Mouse (Mus musculus) midbrain, embryonic 14.5 days (tissue): ENCODE results near the gene Csmd2. TPM values are rescaled to one million over a fixed set of nuclear protein-coding genes. Genes with fewer than 3 reads are reported as not detected.

Source experiments
- ATAC-seq: fragments of 200-750 bp; cut with Nextera tagmentation; 2 replicates; pipeline ENCODE4 v1.8.0; 2017; ENCODE audit warnings: moderate number of reproducible peaks, moderate library complexity; ENCODE audit not compliant: low FRiP score, low TSS enrichment
- DNase-seq: peaks from one replicate; pipeline ENCODE4 v3.0.0-alpha.2; 2015
- H3K27ac ChIP-seq: fragments of 300-500 bp; sonication (generic); replicated peaks from 2 replicates; pipeline ENCODE4 v1.5.1; 2014; ENCODE audit warnings: mild to moderate bottlenecking, low read depth, low read length, moderate library complexity
- H3K27me3 ChIP-seq: fragments of 300-500 bp; sonication (generic); 2 replicates; pipeline ENCODE4 v1.6.1; 2014; ENCODE audit warnings: low read length, control low read depth, mixed read lengths; ENCODE audit not compliant: control insufficient read depth, insufficient read depth
- H3K36me3 ChIP-seq: fragments of 300-500 bp; sonication (generic); 2 replicates; pipeline ENCODE4 v1.6.1; 2014; ENCODE audit warnings: low read length, control low read depth; ENCODE audit not compliant: control insufficient read depth, insufficient read depth
- H3K4me1 ChIP-seq: fragments of 300-500 bp; sonication (generic); 2 replicates; pipeline ENCODE4 v1.6.1; 2014; ENCODE audit warnings: mild to moderate bottlenecking, antibody characterized with exemption, low read length, control low read depth; ENCODE audit not compliant: control insufficient read depth, insufficient read depth
- H3K4me2 ChIP-seq: fragments of 300-500 bp; sonication (generic); 2 replicates; pipeline ENCODE4 v1.6.1; 2014; ENCODE audit warnings: mild to moderate bottlenecking, low read length, moderate library complexity
- H3K4me3 ChIP-seq: fragments of 300-500 bp; sonication (generic); replicated peaks from 2 replicates; pipeline ENCODE4 v1.5.1; 2014; ENCODE audit warnings: low read depth, low read length
- H3K9ac ChIP-seq: fragments of 300-500 bp; sonication (generic); replicated peaks from 2 replicates; pipeline ENCODE4 v1.6.1; 2014; ENCODE audit warnings: mild to moderate bottlenecking, low read length, moderate library complexity
- H3K9me3 ChIP-seq: fragments of 300-500 bp; sonication (generic); 2 replicates; pipeline ENCODE4 v1.6.1; 2016; ENCODE audit warnings: low read length, control low read depth, mixed read lengths; ENCODE audit not compliant: control insufficient read depth
- whole genome bisulfite sequencing: fragments of 180-500 bp; shearing (Covaris S2); extraction: QIAGEN DNeasy Blood & Tissue Kit; methylation state at CpG from one replicate; pipeline ENCODE4 v1.1.7; 2014; 5-methylcytosine and 5-hydroxymethylcytosine counted together
- polyA plus RNA-seq: library from polyadenylated mRNA; unstranded; fragments of >200 nt; fragmentation: Nextera tagmentation; extraction: Ambion mirVana; gene quantifications from 2 replicates; pipeline ENCODE4 v1.2.1, GENCODE M21; 2014

Gene Csmd2
- polyA plus RNA-seq, 1 experiment from 2014 or later: 9.8 TPM

DNA sequence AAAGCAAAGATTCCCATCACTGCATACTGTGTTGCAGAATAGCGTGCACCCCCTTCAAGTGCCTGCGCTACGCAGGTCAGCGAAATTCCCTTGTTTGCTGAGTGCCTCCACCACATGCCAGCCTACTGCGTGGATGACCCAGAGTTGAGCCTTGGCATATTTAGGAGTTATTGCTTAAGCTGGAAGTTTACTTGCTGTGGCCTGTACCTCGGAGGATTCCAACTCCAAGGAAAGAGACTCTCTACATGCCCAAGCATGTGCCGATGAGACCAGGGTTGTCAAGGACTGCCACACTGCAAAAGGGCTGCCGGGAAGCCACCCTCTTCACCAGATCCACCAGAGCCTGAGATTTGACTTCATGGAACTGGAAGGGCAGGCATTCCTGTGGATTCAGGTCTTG is 182.5 kb downstream of the Csmd2 start:
- no peak overlapping the region for H3K4me2 ChIP-seq
- no peak overlapping the region for H3K4me3 ChIP-seq
- no peak overlapping the region for H3K27ac ChIP-seq
- H3K4me1 ChIP-seq: 0 out of 2 replicates have a peak, but pooled peaks cover under 1% of the 10 kb centered on the region
- H3K9me3 ChIP-seq: no peaks in the 10 kb centered on the region
- H3K27me3 ChIP-seq: no peaks in the 10 kb centered on the region
- WGBS: 93% methylated on average over 8 of the region's 8 CpGs
- no peaks in the 10 kb centered on the region for H3K36me3 ChIP-seq
- ATAC-seq (no peak), DNase-seq (no peak)
- no peak overlapping the region for H3K9ac ChIP-seq

DNA sequence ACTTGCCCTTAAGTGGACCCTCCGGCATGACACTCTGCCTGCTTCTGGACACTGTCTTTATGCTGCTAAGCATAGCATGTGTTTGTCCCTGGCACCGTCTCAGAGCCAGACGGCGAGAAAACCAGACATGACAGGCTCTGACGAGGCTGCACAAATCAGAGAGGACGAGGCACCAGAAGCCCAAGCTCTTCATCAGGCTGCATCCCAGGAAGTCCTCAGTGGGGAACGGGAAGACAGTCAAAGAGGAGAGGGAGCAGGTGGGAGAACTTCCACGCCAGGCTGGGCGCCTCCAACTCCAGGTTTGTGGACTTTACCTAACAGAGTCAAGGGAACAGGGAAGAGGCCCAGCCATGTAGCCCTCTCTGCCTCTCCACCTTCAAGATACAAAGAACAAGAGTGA is 183.6 kb downstream of the Csmd2 start:
- no peaks in the 10 kb centered on the region for H3K9me3 ChIP-seq
- ATAC-seq (no peak), DNase-seq (no peak)
- no peak overlapping the region for H3K27ac ChIP-seq
- H3K4me3 ChIP-seq: no peak overlapping the region
- no peaks in the 10 kb centered on the region for H3K36me3 ChIP-seq
- no peaks in the 10 kb centered on the region for H3K27me3 ChIP-seq
- no peak overlapping the region for H3K4me2 ChIP-seq
- H3K9ac ChIP-seq: no peak overlapping the region
- H3K4me1 ChIP-seq: peaks cover 10% of the 10 kb centered on the region
- WGBS: 80% methylated on average over 9 of the region's 9 CpGs

DNA sequence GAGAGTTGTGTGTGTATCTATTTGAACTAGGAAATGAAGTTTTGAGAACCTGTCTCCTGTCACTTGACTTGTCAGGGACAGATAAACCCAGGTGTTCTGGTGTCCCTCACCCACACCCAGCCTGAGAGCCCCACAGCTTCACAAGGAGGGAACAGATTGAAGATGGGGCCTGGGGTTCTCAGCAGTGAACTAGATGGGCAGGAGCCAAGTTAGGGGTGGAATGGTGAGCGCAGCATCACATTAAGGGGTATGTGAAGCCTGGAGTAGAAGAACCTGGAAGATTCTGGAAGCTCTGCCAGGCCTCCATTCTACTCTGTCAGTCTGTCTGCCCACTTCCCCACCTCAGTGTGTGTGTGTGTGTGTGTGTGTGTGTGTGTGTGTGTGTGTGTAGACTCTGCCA is 184.0 kb downstream of the Csmd2 start:
- ATAC-seq: no peak
- WGBS: 100% methylated on average over 1 of the region's 1 CpGs
- peaks cover 10% of the 10 kb centered on the region for H3K4me1 ChIP-seq
- no peak for DNase-seq
- no peaks in the 10 kb centered on the region for H3K27me3 ChIP-seq
- H3K4me3 ChIP-seq: no peak overlapping the region
- H3K27ac ChIP-seq: no peak overlapping the region
- H3K36me3 ChIP-seq: no peaks in the 10 kb centered on the region
- no peak overlapping the region for H3K9ac ChIP-seq
- H3K9me3 ChIP-seq: no peaks in the 10 kb centered on the region
- no peak overlapping the region for H3K4me2 ChIP-seq

DNA sequence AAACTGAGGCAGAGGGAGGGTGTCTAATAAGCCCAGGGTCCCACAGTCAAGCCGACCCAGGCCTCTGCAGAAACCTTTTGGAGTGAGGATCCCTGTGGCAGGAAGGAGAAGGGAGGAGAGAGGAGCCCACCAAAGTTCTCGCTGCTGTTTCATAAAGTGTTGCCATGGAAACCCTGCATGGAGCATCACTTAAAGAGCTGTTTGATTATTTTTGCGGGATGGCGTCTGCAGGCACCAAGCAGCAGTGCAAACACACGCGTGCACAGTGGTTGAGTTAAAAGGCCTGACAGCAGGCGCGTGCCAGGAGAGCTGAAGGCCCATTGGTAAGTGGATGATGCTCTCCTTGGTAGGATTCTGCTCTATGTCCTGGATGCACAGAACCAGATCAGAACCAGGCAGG is 191.3 kb downstream of the Csmd2 start:
- DNase-seq (peak; percentile 83), ATAC-seq (no peak)
- no peak overlapping the region for H3K9ac ChIP-seq
- H3K27me3 ChIP-seq: no peaks in the 10 kb centered on the region
- H3K4me1 ChIP-seq: peaks cover 26% of the 10 kb centered on the region
- no peak overlapping the region for H3K4me3 ChIP-seq
- H3K9me3 ChIP-seq: no peaks in the 10 kb centered on the region
- H3K4me2 ChIP-seq: no peak overlapping the region
- 0 out of 2 replicates have a peak overlapping the region, but pooled peaks have one; percentile 3 for H3K27ac ChIP-seq
- no peaks in the 10 kb centered on the region for H3K36me3 ChIP-seq
- WGBS: 46% methylated on average over 8 of the region's 8 CpGs

DNA sequence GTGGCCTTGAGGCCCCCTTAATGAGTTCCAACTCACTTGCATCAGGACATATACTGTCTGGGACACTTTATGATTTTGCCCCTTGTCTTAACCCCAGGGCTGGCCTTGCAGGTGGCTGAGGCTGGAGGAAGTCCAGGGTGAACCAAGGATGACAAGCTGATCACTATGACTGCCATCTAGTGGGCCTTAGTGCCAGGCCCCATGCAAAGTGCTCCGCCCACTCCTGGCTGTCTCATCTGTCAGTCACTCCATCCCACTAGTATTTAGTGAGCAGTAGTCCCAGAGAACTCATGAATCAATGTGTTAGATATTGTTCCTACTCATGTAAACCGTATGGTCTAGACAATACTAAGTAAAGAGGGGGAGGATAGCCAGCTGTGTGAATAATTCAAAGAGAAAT is 191.9 kb downstream of the Csmd2 start:
- Histone ChIP-seq H3K36me3 (no peaks in the 10 kb centered on the region), H3K9me3 (no peaks in the 10 kb centered on the region), H3K27ac (0 out of 2 replicates have a peak overlapping the region, but pooled peaks have one; percentile 1), H3K4me3 (no peak overlapping the region), H3K27me3 (no peaks in the 10 kb centered on the region), H3K9ac (no peak overlapping the region), H3K4me1 (peaks cover 28% of the 10 kb centered on the region), H3K4me2 (no peak overlapping the region)
- WGBS: 82% methylated on average over 2 of the region's 2 CpGs
- ATAC-seq (no peak), DNase-seq (no peak)

DNA sequence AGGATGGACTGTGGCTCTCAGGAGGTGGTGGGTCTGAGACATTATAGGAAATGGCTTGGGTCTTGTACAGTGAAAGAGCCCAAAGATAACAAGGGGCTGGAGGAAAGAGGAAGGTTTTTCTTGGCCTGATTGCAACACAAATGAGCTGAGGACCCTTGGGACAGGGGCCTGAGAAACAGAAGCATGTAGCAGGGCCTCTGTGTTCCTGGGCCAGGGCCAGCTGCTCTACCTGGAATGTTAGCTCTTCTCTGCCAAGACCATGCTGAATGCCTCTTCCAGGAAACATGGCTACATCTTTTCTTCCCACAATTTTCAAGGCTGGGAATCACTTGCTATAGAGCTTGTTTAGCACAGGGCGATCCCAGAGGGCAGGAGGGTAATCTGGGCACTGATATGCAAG is 197.1 kb downstream of the Csmd2 start:
- no peak for ATAC-seq
- Histone ChIP-seq H3K27ac (no peak overlapping the region), H3K27me3 (no peaks in the 10 kb centered on the region), H3K4me2 (no peak overlapping the region), H3K36me3 (no peaks in the 10 kb centered on the region), H3K9me3 (no peaks in the 10 kb centered on the region), H3K4me1 (0 out of 2 replicates have a peak, but pooled peaks cover 8% of the 10 kb centered on the region), H3K4me3 (no peak overlapping the region), H3K9ac (no peak overlapping the region)
- DNase-seq: no peak
- 92% methylated on average over 1 of the region's 1 CpGs for WGBS

DNA sequence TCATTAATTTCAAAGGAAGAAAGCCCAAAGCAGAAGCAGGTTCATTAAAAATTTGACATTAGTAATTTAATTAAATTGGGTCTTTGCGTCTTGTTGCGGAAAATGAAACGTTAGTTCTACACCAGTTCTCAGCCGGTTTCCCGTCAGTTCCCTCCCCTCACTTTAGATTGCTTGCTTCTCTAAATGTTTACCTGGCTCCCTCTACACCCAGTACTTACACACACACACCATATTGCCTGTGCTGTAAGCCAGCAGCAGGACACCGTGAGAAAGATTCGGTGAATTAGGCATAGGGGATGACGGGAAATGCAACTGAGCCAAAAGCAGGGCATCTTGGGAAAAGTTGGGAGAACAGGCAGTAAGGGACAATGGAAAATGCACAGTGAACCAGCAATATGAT is 206.8 kb downstream of the Csmd2 start:
- H3K4me2 ChIP-seq: no peak overlapping the region
- WGBS: 84% methylated on average over 8 of the region's 8 CpGs
- H3K36me3 ChIP-seq: no peaks in the 10 kb centered on the region
- H3K4me3 ChIP-seq: no peak overlapping the region
- H3K4me1 ChIP-seq: no peaks in the 10 kb centered on the region
- ATAC-seq (no peak), DNase-seq (no peak)
- H3K9me3 ChIP-seq: no peaks in the 10 kb centered on the region
- H3K27me3 ChIP-seq: no peaks in the 10 kb centered on the region
- no peak overlapping the region for H3K27ac ChIP-seq
- no peak overlapping the region for H3K9ac ChIP-seq

DNA sequence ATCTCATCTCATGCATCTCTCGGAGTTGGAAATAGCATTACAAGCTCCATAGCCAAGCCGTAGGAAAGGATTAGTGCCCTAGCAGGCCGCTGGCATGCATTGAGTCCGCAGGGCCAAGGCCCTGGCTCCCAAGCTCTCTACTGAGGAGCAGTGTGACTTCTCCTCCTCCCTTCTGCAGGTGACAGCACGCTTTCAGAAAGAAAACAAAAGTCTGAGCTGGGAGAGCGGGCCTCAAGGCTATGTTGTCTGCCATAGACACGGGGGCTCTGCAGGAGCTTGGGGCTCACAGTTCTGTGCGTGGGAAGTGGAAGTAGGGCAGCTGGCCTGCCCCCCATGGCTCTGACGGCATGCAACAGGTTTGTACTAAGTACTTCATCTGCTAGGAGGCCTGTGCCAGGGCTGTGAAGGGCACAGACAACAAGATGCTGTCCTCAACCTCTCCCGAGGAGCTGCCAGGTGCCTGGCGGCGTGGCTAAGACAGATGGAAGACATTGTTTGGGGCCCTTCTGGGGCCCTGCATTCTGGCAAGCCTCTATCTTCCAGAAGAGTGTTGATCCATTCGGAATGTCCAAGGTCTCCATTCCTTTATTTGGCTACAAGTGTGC is 230.4 kb downstream of the Csmd2 start:
- ATAC-seq: no peak
- no peak overlapping the region for H3K27ac ChIP-seq
- H3K27me3 ChIP-seq: no peaks in the 10 kb centered on the region
- DNase-seq: no peak
- WGBS: 65% methylated on average over 13 of the region's 13 CpGs
- no peak overlapping the region for H3K4me2 ChIP-seq
- H3K9me3 ChIP-seq: 0 out of 2 replicates have a peak, but pooled peaks cover 4% of the 10 kb centered on the region
- H3K9ac ChIP-seq: no peak overlapping the region
- no peaks in the 10 kb centered on the region for H3K36me3 ChIP-seq
- H3K4me3 ChIP-seq: no peak overlapping the region
- H3K4me1 ChIP-seq: 0 out of 2 replicates have a peak, but pooled peaks cover under 1% of the 10 kb centered on the region

DNA sequence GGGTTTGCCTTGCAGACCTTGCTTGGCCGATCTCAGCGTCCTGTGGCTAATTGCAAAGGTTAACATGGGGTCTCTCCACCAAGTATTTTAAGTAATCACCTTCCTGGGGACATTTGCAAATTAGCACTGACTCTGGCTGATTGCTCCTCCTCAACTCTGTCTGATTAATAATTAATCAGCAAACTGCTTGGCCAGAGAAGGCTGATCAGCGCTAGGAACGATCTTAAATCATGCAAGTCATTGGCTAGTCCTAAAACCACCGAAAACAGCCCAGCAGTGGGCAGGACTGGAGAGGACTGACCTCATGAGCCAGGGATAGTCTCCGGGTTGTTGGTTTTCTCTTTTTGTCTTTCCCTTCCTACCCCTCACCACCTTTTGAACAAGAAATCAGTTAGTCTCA is 236.8 kb downstream of the Csmd2 start:
- no peaks in the 10 kb centered on the region for H3K36me3 ChIP-seq
- no peaks in the 10 kb centered on the region for H3K27me3 ChIP-seq
- 57% methylated on average over 6 of the region's 6 CpGs for WGBS
- no peak overlapping the region for H3K9ac ChIP-seq
- no peaks in the 10 kb centered on the region for H3K9me3 ChIP-seq
- ATAC-seq (no peak), DNase-seq (no peak)
- H3K4me1 ChIP-seq: peaks cover 18% of the 10 kb centered on the region
- H3K4me2 ChIP-seq: no peak overlapping the region
- no peak overlapping the region for H3K27ac ChIP-seq
- no peak overlapping the region for H3K4me3 ChIP-seq
